Mouse (Mus musculus) B cell, adult 62 days (primary cell): ENCODE results near the gene Pou2af1. TPM values are rescaled to one million over a fixed set of nuclear protein-coding genes. Genes with fewer than 3 reads are reported as not detected.

ENCODE experiments used
- total RNA-seq: library from RNA; stranded (reverse); gene quantifications from 4 replicates; pipeline ENCODE4 v1.2.4, GENCODE M21; 2023

The Pou2af1 gene
- 340 to 371 TPM (median 350 TPM) in 4 replicates for total RNA-seq

DNA sequence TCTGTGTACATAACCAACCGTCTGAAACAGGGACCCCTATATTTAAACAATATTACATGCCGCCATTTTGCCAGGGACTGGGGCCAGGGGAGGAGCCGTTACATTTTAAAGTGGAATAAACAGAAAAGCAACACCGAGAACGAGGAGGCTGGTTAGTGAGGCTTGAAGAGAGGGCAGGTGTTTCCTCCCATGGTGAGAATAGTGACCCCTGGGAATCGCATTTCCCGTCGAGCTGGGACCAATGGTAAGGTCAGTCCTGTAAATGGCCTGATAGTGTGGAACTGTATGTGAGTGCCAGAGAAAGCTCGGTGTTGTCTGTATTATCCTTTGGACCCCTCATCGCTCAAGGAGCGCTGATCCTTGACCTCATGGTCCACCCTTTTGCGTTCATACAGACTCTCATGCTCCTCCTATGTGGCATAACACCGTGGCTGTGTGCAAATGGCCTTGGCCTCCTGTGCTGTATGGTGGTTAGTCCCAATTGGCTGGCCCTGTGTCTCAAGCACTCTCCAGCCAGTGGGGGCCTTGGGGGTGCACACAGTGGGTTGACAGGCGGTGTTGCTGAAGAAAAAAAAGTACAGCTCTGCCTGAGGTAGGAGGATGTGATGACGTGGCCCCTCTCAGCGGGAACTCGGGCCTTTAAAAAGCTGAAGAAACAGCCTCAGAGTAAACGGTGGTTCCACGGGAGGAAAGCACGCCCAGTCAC lies at the start of gene Pou2af1:
Gene Pou2af1 (plus strand): TSS at position 686 of the 706 bp plus-strand sequence.

DNA sequence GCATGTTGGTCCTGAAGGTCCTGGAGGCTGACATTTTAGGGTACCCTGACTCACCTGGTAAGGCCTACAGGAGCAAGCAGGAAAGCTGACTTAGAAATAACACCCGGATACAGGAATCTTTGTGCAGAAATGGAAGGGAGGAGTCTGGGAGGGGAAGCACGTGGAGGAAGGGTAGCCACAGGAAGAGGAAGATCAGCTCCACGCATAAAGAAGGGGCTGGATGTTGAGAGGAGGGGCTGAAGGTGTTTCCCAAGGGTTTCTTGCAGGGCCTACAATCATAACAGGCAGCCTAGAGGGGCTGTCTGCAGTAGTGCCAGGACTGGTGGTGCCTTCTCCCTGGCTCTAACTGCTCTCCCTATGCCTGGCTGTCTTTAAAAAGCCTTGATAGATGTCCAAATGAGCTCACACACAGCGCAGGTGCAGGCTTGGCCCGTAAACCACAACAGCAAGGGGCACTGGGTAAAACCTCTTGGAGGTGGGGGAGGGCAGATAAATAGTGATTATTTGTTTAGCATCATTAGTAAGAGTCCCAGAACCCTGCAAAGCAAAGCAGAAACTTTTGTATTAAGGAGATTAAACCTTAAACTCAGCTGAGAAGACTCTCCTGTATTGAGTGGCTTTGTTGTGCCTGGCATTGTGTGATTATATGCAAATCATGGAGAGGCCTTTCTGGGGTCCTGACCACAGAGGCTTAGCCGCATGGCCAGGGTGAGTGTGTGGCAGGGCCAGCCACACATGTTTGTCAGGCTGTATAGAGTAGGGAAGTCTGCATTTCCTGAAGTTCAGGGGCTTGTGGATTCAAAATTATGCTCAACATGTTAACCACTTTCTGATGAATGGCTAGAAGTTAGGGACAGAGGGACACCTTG lies 48.0 kb upstream of the Pou2af1 start, which contains the start of gene Gm32742:
Gene Gm32742 (minus strand): TSS at position 206 of the 869 bp plus-strand sequence.

DNA sequence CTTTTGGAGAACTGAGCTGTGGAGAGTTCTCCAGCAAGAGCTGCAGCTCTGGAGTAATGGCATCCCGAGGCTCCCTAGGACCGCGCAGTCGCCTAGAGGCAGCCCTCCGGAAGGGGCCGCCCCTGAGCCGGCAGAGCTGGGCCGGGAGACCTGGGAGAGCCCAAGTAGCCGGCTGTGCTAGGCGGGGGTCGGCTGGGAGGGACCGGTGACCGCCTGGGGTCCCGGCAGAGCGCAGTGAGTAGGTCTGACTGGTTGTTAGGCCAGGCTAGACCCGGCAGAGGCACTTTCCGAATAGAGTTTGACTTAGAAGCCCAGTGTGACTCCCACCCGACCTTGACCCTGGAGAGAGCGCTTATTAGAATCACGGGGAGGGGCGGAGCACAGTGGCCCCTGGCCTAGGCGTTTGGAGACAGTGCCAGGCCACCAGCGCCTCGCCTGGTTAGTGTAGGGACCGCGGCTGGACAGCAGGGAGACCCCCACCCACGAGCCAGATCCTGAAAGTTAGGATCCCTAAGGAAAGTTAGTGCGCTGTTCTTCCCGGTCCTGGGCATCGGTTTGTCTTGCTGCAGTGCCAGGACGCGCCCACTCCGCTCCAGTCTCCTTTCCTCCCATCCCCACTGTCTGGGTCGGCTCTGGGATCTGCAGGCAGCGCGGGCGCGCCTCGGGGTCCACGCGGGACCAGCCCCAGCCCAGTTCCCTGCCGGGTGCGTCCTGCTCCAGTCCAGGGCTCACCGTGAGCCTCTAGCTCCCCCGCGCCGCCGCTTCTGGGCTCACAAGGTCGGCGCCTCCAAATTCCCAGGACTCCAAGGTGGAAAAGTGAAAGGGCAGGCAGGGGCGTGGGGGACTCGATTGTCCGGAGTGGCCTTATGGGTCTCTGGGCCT lies 65.2 kb downstream of the Pou2af1 start, which contains the start of gene Colca2:
Gene Colca2 (minus strand): TSS at position 70 of the 882 bp plus-strand sequence.

Other genes starting within 250 kb of the Pou2af1 start
- gene Sik2, start 204.6 kb upstream of the Pou2af1 start, total RNA-seq, result 37.7 to 42.4 TPM (median 39.7 TPM) in 4 replicates
- gene Btg4, start 152.8 kb upstream of the Pou2af1 start, total RNA-seq, result not detected in 4 replicates
- 0.31 TPM in 1 of 4 replicates, not detected in the others for gene Layn, start 136.6 kb upstream of the Pou2af1 start, total RNA-seq
- not detected in 4 replicates for gene 4833427G06Rik, start 111.6 kb upstream of the Pou2af1 start, total RNA-seq
- gene Gm32742, start 48.2 kb upstream of the Pou2af1 start, total RNA-seq, result 0.09 TPM in 1 of 4 replicates, not detected in the others
- not detected in 4 replicates for gene Colca2, start 64.9 kb downstream of the Pou2af1 start, total RNA-seq
- gene 1810046K07Rik, start 115.2 kb downstream of the Pou2af1 start, total RNA-seq, result 0.94 to 1.9 TPM (median 1.4 TPM) in 4 replicates